Mouse (Mus musculus) liver, embryonic 14 days (tissue): ENCODE data around the gene Gpnmb. TPM values are rescaled to one million over a fixed set of nuclear protein-coding genes. Genes with fewer than 3 reads are reported as not detected.

Experiments
- polyA plus RNA-seq: library from polyadenylated mRNA; depleted of rRNA; stranded (reverse); fragments of >200 nt; gene quantifications from 2 replicates; pipeline ENCODE4 v1.2.3, GENCODE M21; 2012; rRNA removed

Gpnmb gene
- 0.46 and 0.51 TPM in 2 replicates for polyA plus RNA-seq

GRCm38 (mm10) chr6:49036275-49037267 is at the start of gene Gpnmb:
Gpnmb (plus strand) TSS chr6:49036546.

GRCm38 (mm10) chr6:49073304-49074116 is 37.2 kb downstream of the Gpnmb start, which contains the start of gene Malsu1:
Malsu1 (plus strand) TSS chr6:49073795.

Other genes with a start within 250 kb of the Gpnmb start
- gene Tmem176a, start 195.6 kb upstream of the Gpnmb start, polyA plus RNA-seq, result 26.8 and 36.0 TPM in 2 replicates
- 97.3 and 116 TPM in 2 replicates for gene Tmem176b, start 195.1 kb upstream of the Gpnmb start, polyA plus RNA-seq
- 0.03 TPM in 1 of 2 replicates, not detected in the other for gene Aoc1, start 163.7 kb upstream of the Gpnmb start, polyA plus RNA-seq
- gene 1600015I10Rik, start 106.7 kb upstream of the Gpnmb start, polyA plus RNA-seq, result not detected in 2 replicates
- gene Doxl2, start 61.6 kb upstream of the Gpnmb start, polyA plus RNA-seq, result not detected in 2 replicates
- not detected in 2 replicates for gene Svs1, start 49.7 kb upstream of the Gpnmb start, polyA plus RNA-seq
- gene Malsu1, start 37.2 kb downstream of the Gpnmb start, polyA plus RNA-seq, result 9.2 and 10.6 TPM in 2 replicates
- 8.6 and 9.1 TPM in 2 replicates for gene Igf2bp3, start 178.4 kb downstream of the Gpnmb start, polyA plus RNA-seq
- 62.6 and 72.6 TPM in 2 replicates for gene Tra2a, start 227.5 kb downstream of the Gpnmb start, polyA plus RNA-seq